Mouse (Mus musculus): ENCODE data around the gene Rpl41. TPM values are rescaled to one million over a fixed set of nuclear protein-coding genes. Genes with fewer than 3 reads are reported as not detected.
A peak's percentile ranks its signal among the peaks of the same experiment; 100 is the strongest.
"Not testable (repeated sequence)": the region's sequence is repeated elsewhere in the genome, so short reads cannot be mapped to it uniquely, and the experiment has no call there.

Gene Rpl41
- total and polyA plus RNA-seq, 2 experiments from 2014 or later = 501 to 2,618 TPM

DNA sequence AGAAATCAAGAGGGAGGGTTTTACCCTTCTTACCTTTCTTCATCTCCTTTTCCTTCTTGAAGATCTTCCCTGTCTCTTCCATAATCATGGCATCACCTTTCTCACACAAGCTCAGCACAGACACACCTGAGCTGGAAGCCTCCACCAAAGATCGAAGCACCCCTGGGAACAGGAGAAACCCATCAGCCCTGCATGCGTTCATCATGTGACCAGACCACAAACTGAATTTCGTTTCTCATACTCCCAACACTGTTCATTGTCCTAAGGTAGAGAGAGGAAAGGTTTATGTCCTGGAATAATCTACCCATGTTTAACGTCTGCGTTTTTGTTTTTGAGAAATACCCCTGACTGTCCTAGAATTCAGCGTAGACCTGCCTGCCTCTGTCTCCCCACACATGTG, 14.4 kb upstream of the Rpl41 start:
- H3K9me3 ChIP-seq (ENCODE audit: low read length) = no peaks in the 10 kb centered on the region
- 0 out of 2 replicates have a peak overlapping the region, but pooled peaks have one; percentile 5 for H3K9ac ChIP-seq (replicated peaks; ENCODE audit: low read length)
- H3K36me3 ChIP-seq (ENCODE audit: insufficient read depth, low read length) = peaks cover 33% of the 10 kb centered on the region
- H3K27me3 ChIP-seq (ENCODE audit: insufficient read depth, low read length) = no peaks in the 10 kb centered on the region
- H3K4me3 ChIP-seq (ENCODE audit: low read length) = no peak overlapping the region
- H3K4me1 ChIP-seq (ENCODE audit: insufficient read depth, low read length) = peaks cover 15% of the 10 kb centered on the region; the same call in 1 of the 2 replicates
- H3K4me2 ChIP-seq (ENCODE audit: low read depth, low read length) = no peak overlapping the region
- WGBS = 89% methylated on average over 6 of the region's 6 CpGs
- DNase-seq (ENCODE audit: low spot score) (no peak), ATAC-seq (no peak)
- no peak overlapping the region for H3K27ac ChIP-seq
- TF ChIP-seq CTCF (IDR thresholded peaks at IDR 0.05; ENCODE audit: low read depth) = no peak

DNA sequence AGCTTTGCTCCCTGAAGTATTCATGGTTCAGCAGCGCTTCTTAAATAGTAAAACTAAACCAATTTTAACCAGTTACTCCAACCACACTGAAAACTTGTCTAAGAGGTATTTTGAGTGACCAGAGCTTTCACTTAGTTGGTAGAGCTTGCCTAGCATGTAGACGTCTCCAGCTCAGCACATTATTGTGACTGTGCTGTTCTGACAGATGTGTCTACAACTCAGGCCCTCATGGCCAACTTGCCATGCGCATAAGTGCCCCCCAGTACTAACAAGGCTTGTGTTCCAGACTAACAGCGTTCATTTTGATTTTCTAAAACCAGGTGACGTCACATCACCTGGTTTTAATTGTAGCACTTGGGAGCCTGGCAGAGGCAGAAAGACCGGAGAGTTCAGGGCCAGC, 7.9 kb upstream of the Rpl41 start:
- no peak for TF ChIP-seq CTCF (IDR thresholded peaks at IDR 0.05; ENCODE audit: low read depth)
- Histone ChIP-seq H3K27ac (no peak overlapping the region), H3K36me3 (ENCODE audit: insufficient read depth, low read length) (peaks cover 45% of the 10 kb centered on the region), H3K4me2 (ENCODE audit: low read depth, low read length) (no peak overlapping the region), H3K9ac (replicated peaks; ENCODE audit: low read length) (no peak overlapping the region), H3K27me3 (ENCODE audit: insufficient read depth, low read length) (no peaks in the 10 kb centered on the region), H3K4me1 (ENCODE audit: insufficient read depth, low read length) (no peaks in the 10 kb centered on the region), H3K4me3 (ENCODE audit: low read length) (no peak overlapping the region), H3K9me3 (ENCODE audit: low read length) (no peaks in the 10 kb centered on the region)
- ATAC-seq (no peak), DNase-seq (ENCODE audit: low spot score) (no peak)
- WGBS = 87% methylated on average over 6 of the region's 6 CpGs

DNA sequence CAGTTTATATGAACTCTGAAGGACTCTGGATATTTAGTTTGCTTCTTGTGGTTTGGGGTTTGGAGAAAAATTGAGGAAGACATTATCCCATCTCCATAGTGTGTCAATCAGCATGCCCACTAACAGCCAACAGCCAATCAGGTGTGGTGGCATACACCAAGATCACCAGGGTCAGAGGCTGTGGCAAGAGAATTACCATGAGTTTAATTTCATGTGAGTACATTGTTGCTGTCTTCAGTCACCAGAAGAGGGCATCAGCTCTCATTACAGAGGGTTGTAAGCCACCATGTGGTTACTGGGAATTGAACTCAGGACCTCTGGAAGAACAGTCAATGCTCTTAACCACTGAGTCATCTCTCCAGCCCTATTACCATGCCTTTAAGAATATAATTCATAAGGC, 7.2 kb upstream of the Rpl41 start:
- H3K9me3 ChIP-seq (ENCODE audit: low read length) = no peaks in the 10 kb centered on the region
- H3K4me2 ChIP-seq (ENCODE audit: low read depth, low read length) = no peak overlapping the region
- H3K4me1 ChIP-seq (ENCODE audit: insufficient read depth, low read length) = no peaks in the 10 kb centered on the region
- ATAC-seq = no peak
- H3K36me3 ChIP-seq (ENCODE audit: insufficient read depth, low read length) = peaks cover 39% of the 10 kb centered on the region
- H3K9ac ChIP-seq (replicated peaks; ENCODE audit: low read length) = no peak overlapping the region
- peak; percentile 27; the same call in 1 of the 2 replicates for TF ChIP-seq CTCF (IDR thresholded peaks at IDR 0.05; ENCODE audit: low read depth)
- H3K27me3 ChIP-seq (ENCODE audit: insufficient read depth, low read length) = no peaks in the 10 kb centered on the region
- H3K4me3 ChIP-seq (ENCODE audit: low read length) = no peak overlapping the region
- DNase-seq (ENCODE audit: low spot score) = no peak
- H3K27ac ChIP-seq = no peak overlapping the region

DNA sequence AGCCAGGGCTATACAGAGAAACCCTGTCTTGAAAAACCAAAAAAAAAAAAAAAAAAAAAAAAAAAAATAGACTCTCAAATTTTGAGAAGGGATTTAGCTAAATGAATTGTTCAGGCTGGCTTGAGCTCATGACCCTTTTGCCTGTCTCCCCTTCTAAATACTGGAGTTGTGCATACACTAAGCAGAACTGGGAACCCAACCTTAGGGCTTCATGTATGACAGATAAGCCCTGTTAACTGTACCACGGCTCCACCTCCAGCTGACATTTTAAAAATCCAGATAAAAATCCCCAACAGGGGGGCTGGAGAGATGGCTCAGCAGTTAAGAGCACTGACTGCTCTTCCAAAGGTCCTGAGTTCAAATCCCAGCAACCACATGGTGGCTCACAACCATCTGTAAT, 6.5 kb upstream of the Rpl41 start:
- H3K36me3 ChIP-seq (ENCODE audit: insufficient read depth, low read length) = peaks cover 32% of the 10 kb centered on the region
- not testable (repeated sequence) for H3K9ac ChIP-seq (replicated peaks; ENCODE audit: low read length); H3K4me1 ChIP-seq (ENCODE audit: insufficient read depth, low read length); DNase-seq (ENCODE audit: low spot score); H3K27ac ChIP-seq; ATAC-seq; H3K4me2 ChIP-seq (ENCODE audit: low read depth, low read length); H3K9me3 ChIP-seq (ENCODE audit: low read length); H3K27me3 ChIP-seq (ENCODE audit: insufficient read depth, low read length); H3K4me3 ChIP-seq (ENCODE audit: low read length)
- 94% methylated on average over 1 of the region's 1 CpGs for WGBS

DNA sequence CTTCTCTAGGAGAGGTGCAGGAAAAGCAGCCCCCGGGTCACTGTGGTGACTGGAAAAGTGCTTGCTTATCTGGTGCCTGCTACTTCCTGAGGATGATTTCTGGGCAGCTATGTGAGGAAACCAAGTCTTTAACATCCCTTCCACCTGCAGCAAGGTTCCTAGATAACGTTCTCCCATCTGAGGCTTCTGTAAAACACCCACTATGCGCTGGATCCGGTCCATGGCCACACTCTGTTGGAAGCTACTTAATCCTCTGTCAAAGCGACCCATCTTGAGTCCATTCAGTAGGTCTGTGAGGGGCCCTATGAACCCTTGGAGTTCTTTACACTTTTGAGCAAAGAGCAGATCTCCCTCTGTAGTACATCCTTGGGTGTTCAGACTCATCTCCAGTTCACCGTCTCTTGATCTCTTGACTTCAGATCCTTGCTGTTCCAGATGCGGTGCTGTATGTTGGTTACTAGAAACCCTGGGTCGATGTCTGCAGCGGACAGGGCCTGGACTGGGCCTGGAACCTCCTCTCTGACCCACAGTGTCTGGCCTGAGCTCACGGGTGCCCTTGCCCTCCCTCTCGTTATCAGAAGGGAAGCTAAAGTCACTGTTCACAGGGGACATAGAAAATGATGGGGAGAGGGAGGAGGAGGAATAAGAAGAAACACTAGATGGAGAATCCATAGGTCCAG, 1.2 kb upstream of the Rpl41 start:
- 0 out of 2 replicates have a peak overlapping the region, but pooled peaks have one; percentile 64 for H3K27ac ChIP-seq
- not testable (repeated sequence) for DNase-seq (ENCODE audit: low spot score); H3K9me3 ChIP-seq (ENCODE audit: low read length); H3K4me3 ChIP-seq (ENCODE audit: low read length); H3K4me1 ChIP-seq (ENCODE audit: insufficient read depth, low read length); ATAC-seq; H3K36me3 ChIP-seq (ENCODE audit: insufficient read depth, low read length); H3K27me3 ChIP-seq (ENCODE audit: insufficient read depth, low read length); H3K4me2 ChIP-seq (ENCODE audit: low read depth, low read length); H3K9ac ChIP-seq (replicated peaks; ENCODE audit: low read length)
- 95% methylated on average over 11 of the region's 11 CpGs for WGBS

DNA sequence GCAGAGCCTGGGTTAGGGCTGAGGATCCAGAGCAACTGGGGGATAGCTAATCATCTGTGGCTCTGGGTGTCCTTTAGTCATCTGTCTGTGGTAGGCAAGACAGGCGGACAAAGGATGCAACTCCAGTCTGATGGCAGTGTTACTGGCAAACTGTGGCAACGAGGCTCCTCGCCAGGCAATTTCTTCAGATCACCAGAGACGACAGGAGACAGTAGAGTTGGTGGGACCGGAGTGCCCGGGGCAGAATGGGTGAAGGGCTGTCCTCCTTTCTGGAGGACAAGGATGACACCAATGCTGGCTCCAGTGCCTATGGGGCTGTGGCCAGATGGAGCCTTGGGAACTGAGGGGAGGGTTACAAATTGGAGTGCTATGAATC, 565 bp upstream of the Rpl41 start:
- peak overlapping the region; percentile 79; the same call in 1 of the 2 replicates for H3K4me2 ChIP-seq (ENCODE audit: low read depth, low read length)
- not testable (repeated sequence) for ATAC-seq; H3K9me3 ChIP-seq (ENCODE audit: low read length); H3K27me3 ChIP-seq (ENCODE audit: insufficient read depth, low read length); H3K36me3 ChIP-seq (ENCODE audit: insufficient read depth, low read length); H3K4me3 ChIP-seq (ENCODE audit: low read length); H3K4me1 ChIP-seq (ENCODE audit: insufficient read depth, low read length); H3K9ac ChIP-seq (replicated peaks; ENCODE audit: low read length); DNase-seq (ENCODE audit: low spot score)
- H3K27ac ChIP-seq = peak overlapping the region; percentile 64; the same call in 1 of the 2 replicates
- WGBS = 62% methylated on average over 6 of the region's 6 CpGs

DNA sequence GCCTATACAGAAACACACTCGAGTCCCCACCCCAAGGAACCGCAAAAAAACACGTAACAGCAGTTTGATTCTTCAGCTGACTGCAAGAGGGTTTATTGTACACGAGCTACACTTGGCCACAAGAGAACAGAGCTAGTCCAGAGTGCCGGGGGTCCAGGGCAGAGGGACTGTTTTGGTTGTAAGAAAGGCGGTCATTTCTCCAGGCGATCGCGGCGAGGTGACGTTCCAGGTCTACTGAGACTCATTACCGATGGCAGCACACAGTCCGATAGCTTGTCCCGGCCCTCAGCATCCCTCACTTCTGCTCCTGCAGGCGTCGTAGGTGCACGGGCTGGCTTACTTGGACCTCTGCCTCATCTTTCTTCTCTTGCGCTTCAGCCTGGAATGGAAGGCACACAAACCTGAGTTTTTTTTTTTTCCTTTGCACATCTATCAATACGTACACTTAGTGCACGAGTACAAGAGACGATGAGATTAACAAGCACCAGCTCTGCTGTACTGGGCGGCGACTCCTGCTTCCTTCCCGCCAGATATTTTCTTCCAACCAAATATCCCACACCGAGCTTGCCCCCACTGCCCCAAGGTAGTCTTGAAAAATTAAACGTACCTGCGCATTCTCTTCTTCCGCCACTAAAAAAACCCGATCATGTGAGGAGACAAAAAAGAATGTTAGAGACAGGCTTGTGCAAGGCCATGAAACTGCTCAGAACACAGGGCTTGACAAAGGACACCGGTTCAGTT, 884 bp downstream of the Rpl41 start:
- H3K4me1 ChIP-seq (ENCODE audit: insufficient read depth, low read length); H3K27me3 ChIP-seq (ENCODE audit: insufficient read depth, low read length); ATAC-seq; H3K9me3 ChIP-seq (ENCODE audit: low read length): not testable (repeated sequence)
- Histone ChIP-seq H3K4me2 (ENCODE audit: low read depth, low read length) (peak overlapping the region; percentile 79), H3K27ac (peak overlapping the region; percentile 97), H3K4me3 (ENCODE audit: low read length) (peak overlapping the region; percentile 73), H3K36me3 (ENCODE audit: insufficient read depth, low read length) (peaks cover 24% of the 10 kb centered on the region), H3K9ac (replicated peaks; ENCODE audit: low read length) (peak overlapping the region; percentile 87)
- peak; percentile 20 for DNase-seq (ENCODE audit: low spot score)
- WGBS = under 1% methylated on average over 25 of the region's 30 CpGs

Measured in hindbrain, postnatal 0 days (tissue).